Mouse (Mus musculus) liver, embryonic 14.5 days (tissue): ENCODE measurements around the gene Mmaa.

Experiments used
- CTCF ChIP-seq: IDR thresholded peaks from 2 replicates; pipeline ENCODE4 v1.5.1; 2016; ENCODE audit warnings: antibody characterized with exemption, low read depth, control low read depth
- EP300 ChIP-seq: IDR thresholded peaks from 2 replicates; pipeline ENCODE4 v1.6.1; 2016; ENCODE audit warnings: antibody characterized with exemption, low read depth

DNA sequence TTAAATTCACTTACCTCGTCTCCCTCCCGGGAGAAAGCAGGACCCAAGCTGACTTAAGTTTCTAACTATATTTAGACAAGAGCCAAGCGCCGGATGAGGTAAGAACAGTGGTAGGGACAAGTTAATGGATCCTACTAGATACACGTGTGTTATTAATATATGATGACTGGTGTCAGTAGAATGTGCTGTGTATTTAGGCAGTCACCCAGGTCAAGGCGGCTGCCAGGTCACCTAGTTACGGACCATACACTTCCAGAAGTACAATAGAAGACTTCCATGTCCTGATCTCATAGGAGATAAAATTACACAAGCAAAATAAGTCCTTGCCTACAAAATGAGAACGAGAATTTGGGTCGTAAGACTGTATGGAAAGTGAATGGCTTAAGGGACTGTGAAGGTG is 36.3 kb upstream of the Mmaa start:
- TF ChIP-seq CTCF (no peak), EP300 (no peak)
